Mouse (Mus musculus) CD8-positive naive resting alpha-beta T cell, adult 2 months (primary cell): ENCODE results near the gene Gmip.

Experiments
- DNase-seq, 2 experiments: peaks; one replicate each; pipeline ENCODE4 v3.0.0; 2022; ENCODE audit warnings: low read depth in 2 of 2, low spot score in 2 of 2

The Gmip gene

DNA sequence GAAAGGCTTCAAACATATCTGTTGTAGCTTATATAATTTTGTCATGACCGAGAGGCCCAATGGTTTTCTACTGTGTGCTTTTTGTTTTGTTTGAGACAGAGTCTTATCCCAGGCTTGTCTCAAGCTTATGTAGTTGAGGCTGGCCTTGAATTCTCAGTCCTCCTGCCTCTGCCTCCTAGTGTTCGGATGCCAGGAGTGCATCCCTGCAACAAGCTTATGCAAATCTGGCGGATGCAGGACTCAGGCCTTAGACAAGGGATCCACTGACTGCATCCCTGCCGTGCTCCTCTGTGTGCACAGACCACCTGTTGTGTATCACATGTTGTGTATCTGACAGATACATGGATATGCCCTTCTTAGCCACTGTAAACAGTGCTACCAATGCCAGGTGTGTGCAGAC lies 52.3 kb downstream of the Gmip start:
- DNase-seq: no peak

DNA sequence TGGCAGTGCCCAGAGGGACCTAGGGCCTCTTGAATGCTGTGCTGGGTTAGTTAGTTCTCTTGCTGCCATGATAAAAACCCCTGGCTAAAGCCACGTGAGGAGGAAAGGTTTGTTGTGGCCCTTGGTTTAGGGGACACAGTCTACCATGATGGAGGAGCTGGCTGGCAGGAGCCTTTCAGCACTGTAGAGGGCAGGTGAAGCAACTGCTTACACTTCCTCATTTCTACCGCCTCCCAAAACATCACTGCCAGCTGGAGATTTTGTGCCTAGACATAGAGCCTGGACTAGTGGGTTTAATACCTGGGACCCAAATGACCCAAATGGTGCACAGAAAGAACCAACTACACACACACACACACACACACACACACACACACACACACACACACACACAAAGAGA lies 52.8 kb downstream of the Gmip start:
- DNase-seq: no peak

DNA sequence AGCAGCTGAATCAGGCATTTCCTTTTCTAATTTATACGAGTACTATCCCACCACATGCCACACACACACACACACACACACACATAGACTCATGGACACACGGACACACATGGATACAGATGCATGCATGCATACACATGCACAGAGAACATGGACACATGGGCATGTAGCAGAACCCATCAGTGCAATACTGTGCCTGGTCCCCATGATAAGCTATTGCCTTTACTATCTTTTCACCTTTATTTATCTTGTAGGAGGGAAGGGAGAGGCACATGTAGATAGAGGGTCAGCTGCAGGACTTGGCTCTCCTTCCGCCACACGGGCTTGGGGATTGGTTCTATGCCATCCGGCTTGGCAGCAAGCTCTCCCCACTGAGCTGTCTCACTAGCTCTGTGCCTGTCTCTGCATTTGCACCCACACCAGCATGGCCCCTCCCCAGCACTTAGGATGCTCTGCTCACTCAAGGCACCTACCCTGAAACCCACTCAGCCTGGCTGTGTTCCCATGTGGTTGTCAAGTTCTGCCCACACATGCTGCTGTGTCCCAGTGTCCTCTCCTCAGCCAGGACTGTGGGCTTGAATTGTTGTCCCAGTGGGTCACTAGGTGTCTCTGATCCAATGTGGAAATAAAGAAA lies 55.0 kb downstream of the Gmip start:
- no peak for DNase-seq

DNA sequence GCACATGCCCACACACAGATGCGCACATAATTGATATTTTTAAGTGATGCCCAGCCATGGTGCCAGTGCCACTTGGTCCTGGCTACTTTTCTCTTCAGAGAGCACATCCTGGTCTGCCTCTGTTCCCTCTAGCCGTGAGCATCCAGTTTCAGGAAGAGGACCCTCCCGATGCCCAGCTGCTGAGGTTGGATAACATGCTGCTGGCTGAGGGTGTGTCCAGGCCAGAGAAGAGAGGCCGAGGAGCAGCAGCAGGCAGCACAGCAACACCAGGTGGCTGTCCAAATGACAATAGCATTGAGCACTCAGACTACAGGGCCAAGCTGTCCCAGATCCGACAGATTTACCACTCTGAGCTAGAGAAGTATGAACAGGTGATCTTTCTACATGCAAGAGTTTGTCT lies 55.7 kb downstream of the Gmip start:
- no peak for DNase-seq

DNA sequence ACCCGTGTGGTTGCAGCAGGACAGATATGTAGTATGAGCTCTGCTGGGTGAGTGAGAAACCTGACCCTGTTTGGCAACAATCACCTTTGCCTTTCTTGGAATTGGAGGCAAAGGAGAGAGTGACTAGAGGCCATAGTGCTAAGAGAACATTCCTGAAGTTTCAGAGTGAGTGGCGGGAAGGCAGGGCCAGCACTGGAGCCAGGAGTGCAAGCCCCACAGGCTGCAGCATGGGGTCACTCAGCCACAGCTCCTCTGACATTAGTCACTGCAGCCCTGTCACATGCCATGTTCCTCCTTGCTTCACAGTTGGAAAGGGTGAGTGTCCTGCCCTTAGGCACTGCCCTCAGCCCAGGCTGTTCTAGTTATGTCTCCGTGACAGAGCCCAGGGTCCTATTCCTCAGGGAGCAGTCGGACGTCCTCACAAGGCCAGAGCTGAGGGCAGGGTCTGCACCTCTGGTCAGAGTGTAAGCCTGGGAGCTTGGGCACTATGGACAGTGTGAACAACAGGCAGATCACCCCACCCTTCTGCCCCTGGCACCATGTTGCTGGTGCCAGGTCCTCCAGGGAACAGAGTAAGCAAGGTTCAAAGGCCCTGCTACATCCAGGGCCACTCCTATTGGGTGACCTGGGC lies 59.3 kb downstream of the Gmip start:
- DNase-seq: no peak

DNA sequence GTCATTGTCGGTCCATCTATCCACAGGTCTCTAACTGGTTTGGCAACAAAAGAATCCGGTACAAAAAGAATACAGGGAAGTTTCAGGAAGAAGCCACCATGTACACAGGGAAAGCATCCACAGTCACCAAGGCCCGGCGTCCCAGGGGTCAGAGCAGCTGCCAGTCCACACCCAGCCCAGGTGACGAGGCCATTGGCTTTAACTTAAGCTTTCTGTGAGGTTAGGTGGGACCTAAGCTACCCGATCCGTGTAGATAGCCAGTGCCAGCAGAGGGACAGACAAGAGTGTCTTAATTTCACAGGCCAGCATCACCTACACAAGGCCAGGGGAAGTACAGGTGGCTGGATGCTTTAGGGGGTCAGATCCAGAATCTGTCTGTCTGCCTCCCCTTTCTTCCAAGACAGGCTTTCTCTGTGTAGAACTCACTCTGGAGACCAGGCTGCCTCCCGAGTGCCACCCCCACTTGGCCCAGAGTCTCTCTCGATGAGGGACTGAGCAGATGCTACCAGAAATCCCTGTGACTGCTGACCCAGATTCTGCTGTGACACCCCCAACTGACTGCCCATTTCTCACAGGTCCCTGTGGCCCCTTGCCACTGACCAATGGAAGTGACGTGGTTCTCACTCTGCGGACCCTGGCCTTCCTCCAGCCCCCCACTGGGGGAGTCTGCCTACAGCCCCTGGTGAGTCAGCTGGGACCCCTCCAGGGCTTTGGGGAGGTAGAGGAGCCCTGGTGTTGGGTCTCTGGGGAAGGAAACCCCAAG lies 61.7 kb downstream of the Gmip start:
- no peak for DNase-seq

DNA sequence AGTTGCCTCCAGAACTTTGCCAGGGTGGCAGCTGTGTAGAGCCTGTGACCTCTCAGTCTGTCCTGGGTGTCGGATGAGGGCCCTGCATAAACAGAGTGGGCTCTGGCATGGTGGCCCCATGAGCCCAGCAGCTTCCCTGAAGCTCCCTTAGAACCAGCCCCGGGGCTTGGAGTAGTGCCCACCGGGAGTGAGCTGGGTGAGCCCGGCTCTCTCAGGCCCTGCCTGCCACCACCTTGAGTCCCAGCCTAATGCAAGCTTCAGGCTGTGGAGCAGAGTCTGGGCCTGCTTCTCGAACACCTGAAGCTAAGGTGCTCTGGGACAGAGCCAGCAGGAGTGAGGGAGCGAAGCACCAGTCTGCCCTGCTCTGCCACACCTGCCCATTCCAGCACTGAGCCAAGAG lies 62.4 kb downstream of the Gmip start:
- DNase-seq: no peak
